Mouse (Mus musculus): Measurements from ENCODE around the gene Mboat1. TPM values are rescaled to one million over a fixed set of nuclear protein-coding genes. Genes with fewer than 3 reads are reported as not detected.

Mboat1 gene
- total RNA-seq, 2 experiments from 2014 or later: 2.3 to 5.6 TPM

DNA sequence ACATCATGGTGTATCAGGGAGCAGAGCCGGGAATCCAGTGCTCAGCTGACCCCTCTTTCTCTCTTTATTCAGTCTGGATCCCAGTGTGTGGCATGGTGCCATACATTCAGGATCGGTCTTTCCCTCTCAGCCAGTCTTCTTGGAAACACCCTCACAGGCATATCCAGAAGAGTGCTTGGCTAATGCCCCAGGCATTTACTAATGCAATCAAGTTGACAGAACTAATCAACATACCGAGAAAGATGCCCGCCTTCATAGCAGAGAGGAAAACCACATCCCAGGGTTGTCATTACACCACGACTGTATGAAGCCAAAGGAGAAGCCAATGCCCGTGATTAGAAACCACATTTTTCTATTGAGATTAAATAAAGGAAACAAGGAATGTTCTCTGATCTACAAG lies 41.1 kb downstream of the Mboat1 start:
- no peak for ATAC-seq (replicated peaks; ENCODE audit: low FRiP score, poor library complexity, severe bottlenecking)

DNA sequence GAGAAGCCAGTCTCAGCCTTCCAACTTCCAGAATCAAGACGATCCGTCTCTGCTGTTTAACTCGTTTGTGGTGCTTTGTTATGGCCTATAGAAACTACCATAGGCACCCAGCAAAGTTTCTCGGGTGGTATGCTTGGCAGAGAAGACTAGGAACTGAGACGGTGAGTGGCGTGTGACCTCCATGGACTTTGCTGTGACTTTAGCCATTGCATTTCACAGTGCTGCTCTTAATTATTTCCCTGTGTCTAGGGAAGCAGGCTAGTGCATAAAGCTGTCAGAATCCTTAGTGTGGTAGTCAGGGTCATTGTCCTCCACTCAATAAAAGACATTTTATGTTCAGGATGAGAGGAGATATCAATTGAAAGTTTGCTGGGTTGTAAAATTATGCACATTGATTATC lies 49.3 kb downstream of the Mboat1 start:
- no peak for ATAC-seq (replicated peaks; ENCODE audit: low FRiP score, poor library complexity, severe bottlenecking)

DNA sequence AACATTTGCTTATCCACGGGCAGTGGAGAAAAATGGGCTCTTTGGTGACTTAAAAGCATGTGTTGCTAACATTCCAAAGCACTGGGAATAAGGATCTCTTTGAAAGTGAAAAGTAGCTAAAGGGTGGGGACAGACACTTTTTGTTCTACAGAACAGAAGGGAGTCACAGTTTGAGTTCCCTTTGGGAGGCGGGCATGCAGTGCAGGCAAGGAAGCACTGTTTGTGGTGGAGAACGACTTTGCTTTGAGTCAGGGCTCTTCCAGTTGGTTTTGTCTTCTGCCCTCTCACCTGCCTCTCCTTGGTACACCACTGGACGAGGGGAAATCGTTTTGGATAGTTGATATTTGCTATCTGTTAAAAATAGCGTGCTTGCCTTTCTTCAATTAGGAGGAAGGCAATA lies 49.7 kb downstream of the Mboat1 start:
- ATAC-seq (replicated peaks; ENCODE audit: low FRiP score, poor library complexity, severe bottlenecking): no peak

DNA sequence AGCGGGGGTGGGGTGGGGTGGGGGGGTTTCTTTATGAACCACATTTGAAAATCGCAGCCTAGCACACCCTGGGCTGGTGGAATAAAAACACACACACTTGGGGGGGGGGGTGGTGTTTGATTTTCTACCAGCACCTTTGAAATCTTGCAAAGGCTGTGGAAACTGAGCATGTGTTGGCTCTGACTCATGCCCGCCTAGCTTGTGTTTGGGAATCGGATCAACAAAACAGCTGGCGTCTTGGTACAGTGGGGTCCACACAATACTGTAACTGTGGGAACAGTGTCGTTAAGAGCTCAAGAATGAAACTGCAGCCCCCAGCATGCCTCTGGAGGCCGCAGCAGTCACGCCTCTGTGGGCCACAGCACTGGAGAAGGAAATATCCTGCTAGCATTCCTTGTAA lies 50.2 kb downstream of the Mboat1 start:
- ATAC-seq (replicated peaks; ENCODE audit: low FRiP score, poor library complexity, severe bottlenecking): no peak

DNA sequence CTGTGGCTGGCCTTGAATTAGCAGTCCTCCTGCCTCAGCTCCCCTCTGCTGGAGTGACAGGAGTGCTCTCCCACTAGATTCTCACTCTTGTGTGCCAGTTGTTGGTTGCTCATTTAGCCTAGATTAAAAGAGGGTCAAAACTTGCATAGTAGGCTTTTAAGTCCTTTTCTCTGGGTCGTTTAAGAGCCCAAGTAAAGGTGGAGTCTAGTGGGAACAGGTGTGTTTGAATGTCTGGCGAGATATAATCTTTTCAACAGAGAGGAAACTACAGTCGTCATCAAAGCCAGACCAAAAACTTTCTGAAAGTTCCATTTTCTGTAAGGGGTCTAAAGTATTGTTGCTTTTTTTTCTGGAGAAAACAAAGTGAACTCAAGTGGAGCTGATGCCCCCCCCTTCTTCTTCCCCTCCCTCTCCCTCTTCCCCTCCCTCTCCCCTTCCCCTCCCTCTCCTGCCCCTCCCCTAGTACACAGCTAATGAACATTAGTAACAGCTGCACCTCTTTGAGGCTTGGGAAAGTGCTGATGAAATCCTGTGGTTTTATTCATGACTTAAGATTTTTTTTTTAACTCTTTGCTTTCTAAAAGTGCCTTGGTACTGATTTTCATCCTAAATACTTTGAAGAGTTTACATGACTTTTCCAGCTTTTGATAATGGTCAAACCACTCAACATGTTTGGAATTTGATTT lies 55.9 kb downstream of the Mboat1 start:
- no peak for ATAC-seq (replicated peaks; ENCODE audit: low FRiP score, poor library complexity, severe bottlenecking)

DNA sequence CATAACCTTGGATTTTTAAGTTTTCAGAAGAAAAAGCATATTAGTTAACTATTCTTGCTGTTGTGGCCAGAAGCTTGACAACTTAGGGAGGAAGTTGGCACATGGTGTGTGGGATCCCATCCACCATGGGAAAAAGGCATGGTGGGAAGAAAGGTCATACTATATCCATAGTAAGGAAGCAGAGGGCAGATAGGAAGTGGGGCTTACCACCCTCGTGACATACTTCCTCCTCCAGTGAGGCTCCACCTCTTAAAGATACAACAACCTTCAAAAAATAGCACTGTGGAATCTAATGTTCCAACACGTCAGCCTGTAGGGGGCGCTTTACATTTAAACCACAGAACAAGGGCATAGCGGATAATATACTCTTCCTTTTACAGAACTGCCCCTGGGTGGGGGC lies 57.1 kb downstream of the Mboat1 start:
- no peak for ATAC-seq (replicated peaks; ENCODE audit: low FRiP score, poor library complexity, severe bottlenecking)

DNA sequence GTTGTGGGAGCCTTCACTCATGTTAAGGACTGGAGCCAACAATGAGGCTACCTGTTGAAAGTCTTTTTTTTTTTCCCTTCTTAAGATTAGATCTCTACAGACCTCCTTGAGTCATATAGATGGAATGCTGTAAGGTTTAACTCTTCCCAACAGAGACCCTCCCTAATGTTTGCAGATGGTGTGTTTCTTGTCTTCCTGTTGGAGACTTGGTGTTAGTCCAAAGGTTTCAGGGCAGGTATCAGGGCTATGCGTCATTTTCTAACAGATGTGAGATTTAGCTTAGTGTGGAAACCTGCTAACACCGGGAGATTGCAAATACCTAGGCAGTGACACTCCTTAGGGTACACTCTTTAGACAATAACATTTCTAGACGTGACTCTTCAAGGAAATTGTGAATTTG lies 58.5 kb downstream of the Mboat1 start:
- ATAC-seq (replicated peaks; ENCODE audit: low FRiP score, poor library complexity, severe bottlenecking): no peak

DNA sequence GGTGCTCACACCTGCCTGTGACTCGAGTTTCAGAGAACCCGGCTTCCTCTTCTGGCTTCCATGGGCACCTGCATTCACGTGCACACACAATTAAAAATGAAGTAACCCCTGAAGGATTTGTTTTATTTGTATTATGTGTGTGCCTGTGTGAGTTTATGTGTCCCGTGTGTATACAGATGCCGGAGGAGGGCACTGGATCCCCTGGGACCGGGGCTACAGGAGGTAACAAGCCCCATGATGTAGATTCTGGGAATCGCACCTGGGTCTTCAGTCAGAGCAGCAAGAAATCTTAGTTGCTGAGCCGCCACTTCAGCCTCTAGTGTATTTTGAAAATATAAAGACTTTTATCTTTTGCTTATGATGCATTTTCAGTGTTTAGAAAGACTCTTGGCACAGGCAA lies 60.4 kb downstream of the Mboat1 start:
- no peak for ATAC-seq (replicated peaks; ENCODE audit: low FRiP score, poor library complexity, severe bottlenecking)

DNA sequence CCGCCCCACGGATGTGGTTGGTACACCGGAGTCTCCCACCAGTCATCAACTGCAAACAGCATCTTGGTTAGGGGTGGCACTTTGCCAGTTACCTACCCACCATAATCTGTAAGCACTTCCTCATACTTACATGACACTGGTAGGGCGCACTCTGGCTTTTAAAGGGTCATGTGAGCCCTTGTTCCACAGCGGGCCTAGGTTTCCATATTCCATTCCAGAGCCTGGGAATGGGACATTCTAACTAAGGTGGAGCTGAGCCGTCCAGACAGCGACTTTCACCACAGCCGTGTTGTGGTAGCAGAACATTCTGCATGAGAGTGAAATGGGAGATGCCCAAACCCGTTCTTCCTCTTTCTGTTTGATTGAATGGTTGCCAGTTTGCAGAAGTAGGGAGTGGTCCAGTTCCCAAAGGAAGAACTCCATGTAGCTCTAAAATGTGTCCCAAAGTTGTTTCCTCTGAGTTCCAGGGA lies 61.8 kb downstream of the Mboat1 start:
- ATAC-seq (replicated peaks; ENCODE audit: low FRiP score, poor library complexity, severe bottlenecking): no peak

DNA sequence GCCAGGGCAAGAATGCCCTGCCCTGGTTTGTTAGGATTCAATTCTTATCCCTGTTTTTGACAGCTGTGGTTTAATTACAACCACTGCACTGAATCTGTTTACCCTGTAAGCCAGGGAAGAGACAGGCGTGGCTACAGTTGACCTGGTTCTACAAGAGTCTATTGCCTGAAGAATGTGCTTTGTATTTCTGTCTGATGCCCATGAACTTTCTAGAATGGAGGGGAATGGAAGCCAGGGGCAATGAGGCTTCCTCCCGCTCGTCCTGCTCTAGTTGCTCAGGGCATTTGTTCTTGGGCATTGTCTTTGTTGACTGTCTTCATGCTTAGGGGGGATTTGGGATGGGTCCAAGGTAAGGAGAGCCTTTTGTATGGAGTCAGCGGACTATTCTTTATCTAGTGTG lies 63.5 kb downstream of the Mboat1 start:
- no peak for ATAC-seq (replicated peaks; ENCODE audit: low FRiP score, poor library complexity, severe bottlenecking)

DNA sequence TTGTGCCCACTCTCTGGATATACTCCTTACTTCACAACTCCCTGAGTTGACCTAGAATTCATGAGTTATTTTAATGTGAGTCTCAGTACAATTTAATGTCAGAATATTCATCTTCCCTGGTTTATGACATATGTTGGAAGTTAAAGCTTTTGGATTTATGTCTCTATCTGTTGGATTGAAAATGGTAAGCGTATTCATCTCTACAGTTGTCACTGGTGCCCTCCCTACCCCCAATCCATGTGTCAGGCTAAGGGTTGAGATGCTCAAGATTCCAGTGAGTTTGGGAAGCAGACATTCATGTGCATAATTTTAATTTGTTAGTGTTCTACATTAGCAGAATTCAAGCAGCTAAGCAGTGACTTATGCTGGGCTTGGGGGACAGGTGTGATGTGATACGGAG lies 64.4 kb downstream of the Mboat1 start:
- ATAC-seq (replicated peaks; ENCODE audit: low FRiP score, poor library complexity, severe bottlenecking): no peak

DNA sequence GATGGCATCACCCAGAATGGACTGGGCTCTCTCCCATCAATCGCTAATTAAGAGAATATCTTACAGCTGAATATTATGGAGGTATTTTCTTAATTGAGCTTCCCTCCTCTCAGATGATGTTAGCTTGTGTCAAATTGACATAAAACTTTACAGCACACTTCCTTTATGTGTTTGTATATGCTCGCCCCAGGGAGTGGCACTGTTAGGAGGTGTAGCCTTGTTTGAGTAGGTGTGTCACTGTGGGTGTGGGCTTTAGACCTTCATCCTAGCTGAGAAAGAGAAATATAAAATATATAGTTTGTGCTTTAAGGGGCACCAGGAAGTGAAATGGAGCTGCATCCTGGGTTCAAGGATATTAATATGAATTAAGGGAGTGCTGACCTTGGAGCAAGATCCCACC lies 66.7 kb downstream of the Mboat1 start:
- no peak for ATAC-seq (replicated peaks; ENCODE audit: low FRiP score, poor library complexity, severe bottlenecking)

DNA sequence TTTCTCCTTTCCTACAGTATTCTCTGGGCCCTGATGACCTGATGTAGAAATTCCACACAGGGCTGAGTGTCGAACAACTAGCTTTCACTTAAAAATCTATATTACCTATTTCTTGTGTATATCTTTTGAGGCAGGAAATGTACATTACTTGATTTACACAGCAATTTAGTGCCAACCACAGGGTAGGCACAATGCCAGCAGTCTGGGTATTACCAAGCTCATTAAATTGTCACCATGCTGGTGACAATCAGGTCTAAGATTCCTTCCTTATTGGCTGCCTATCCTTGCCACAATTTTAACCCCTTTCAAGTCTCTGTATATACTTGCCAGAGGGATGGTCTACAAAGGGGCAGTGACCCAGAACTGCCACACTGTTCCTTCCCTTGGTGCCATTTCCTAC lies 71.9 kb downstream of the Mboat1 start:
- no peak for ATAC-seq (replicated peaks; ENCODE audit: low FRiP score, poor library complexity, severe bottlenecking)

DNA sequence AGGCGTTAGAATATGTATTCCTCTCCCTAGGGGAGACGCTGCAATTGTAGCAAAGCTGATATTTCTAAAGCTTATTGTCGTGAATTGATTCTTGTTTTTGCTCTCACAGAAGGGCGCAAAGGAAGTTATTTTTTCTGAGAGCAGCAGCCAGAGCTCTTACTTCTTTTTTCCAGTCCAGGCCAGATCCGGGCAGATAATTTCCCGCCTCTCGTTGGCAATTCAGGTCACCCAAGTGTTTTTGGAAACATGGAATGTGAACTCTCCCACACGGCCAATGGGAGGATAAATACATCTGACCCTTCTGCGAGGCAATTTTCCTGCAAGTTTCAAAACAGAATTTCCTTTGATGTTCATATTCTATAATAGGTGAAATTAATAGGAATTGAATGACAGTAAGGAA lies 77.0 kb downstream of the Mboat1 start:
- no peak for ATAC-seq (replicated peaks; ENCODE audit: low FRiP score, poor library complexity, severe bottlenecking)

DNA sequence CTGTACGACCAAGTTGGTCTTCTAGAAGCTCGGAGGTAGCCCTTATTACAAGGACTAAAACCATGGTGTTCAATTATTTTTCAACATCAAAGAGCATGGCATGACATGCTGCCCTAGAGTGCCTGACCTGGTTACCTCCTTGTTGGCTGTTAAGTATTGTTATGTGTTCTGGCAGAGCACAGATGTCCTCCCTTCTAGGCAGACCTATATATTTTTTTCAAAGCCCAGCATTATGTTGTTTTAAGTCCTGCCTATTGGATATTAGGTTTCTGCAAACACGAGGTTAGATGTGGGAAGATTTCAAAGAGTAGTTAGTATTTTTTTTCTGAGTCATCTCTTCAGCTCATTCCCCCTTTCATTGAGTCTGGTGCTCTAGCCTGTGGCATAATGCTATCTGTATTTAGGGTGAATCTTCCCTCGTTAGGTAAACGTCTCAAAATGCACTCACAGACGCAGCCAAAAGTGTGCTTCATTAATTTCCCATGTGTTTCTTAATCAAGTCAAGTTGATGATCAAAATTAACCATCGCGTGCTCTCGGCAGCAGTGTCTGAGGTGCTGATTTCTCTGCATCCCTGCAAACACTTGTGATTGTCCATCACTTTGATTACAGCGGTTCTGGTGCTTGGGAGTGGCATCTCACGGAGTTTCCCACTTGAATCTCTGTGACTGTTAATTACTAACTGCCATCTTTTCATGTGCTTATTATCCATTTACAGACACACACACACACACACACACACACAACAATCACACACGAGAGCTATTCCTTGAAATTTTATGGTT lies 81.5 kb downstream of the Mboat1 start:
- ATAC-seq (replicated peaks; ENCODE audit: low FRiP score, poor library complexity, severe bottlenecking): no peak

DNA sequence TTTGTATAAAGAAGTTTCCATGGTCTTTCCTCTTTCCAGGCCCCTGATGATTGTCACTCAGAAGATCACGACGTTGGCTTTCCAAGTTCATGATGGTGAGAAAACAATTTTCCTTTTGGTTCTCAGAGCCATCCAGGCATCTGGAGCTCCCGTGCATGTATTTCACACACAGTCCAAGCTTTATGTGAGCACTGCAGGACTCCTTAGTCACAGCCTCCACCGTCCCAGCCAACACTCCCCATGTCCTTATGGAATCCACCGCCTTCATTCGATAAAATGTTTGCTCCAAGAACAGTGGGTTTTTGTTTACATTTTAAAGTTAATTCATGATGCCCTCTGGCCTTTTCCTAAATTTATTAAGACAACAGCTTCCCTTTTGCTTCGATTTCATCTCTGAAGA lies 83.3 kb downstream of the Mboat1 start:
- ATAC-seq (replicated peaks; ENCODE audit: low FRiP score, poor library complexity, severe bottlenecking): no peak

DNA sequence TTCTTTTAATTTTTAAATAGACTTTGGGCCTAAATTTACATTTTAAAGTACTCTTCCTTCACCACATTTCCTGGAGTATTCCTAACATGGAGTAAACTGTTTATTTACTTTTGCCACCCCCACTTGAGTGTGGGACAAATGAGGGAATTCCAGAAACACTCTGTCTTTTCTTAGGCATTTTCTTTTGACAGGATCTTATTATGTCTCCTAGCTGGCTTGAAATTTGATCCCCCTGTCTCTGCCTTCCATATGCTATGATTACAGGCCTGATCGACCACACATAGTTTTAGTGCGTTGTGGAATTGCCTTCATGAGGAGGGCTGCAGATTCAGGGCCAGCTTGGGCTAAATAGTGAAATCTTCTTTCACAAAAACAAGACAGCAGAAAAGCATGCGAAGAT lies 85.0 kb downstream of the Mboat1 start:
- no peak for ATAC-seq (replicated peaks; ENCODE audit: low FRiP score, poor library complexity, severe bottlenecking)

DNA sequence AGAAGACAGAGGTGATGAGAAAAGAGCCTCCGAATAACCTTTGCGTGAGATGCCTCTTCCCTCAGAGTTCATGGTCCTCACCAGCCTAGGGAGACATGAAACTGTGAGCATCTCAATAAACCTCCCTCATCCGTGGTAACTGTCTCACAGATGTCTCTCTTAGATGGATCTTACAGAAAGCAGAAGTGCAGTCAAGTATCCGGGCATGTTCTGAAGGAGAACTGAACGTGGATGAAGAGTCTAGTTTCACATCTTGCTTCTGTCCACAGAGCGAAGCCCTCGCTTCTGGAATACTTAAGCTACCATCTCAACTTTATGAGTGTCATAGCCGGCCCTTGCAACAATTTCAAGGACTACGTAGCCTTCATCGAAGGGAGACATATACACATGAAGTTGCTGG lies 87.8 kb downstream of the Mboat1 start:
- ATAC-seq (replicated peaks; ENCODE audit: low FRiP score, poor library complexity, severe bottlenecking): no peak

DNA sequence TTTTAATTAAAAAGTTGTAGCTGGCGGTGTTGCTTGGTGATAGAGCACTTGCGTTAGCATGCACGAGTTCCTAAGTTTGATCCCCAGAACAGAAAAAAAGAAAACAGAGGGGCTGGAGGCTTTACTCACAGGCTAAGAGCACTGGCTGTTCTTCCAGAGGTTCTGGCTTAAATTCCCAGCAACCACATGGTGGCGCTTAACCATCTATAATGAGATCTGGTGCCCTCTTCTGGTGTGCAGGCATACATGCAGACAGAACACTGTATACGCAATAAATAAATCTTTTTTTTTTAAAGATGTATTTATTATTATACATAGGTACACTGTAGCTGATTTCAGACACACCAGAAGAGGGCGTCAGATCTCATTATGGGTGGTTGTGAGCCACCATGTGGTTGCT lies 88.4 kb downstream of the Mboat1 start:
- ATAC-seq (replicated peaks; ENCODE audit: low FRiP score, poor library complexity, severe bottlenecking): no peak

DNA sequence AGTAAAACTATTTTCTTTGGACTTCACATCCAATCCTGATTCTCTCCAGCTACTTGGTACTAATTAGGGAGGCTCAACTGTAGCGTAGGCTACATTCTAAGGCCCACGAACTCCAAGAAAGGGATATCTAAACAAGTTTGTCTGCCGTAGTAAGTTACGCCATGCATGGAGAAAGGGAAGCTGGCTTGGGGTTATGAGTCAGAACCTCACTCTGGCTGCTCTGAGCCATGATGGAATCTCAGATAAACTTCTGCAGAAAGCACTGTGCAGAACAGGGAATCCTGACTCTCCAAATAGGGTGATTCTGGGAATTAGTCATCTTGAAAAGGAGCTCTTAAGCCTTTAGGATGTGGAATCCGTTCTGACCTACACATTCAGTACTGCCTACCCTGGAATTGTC lies 92.5 kb downstream of the Mboat1 start:
- ATAC-seq (replicated peaks; ENCODE audit: low FRiP score, poor library complexity, severe bottlenecking): no peak

DNA sequence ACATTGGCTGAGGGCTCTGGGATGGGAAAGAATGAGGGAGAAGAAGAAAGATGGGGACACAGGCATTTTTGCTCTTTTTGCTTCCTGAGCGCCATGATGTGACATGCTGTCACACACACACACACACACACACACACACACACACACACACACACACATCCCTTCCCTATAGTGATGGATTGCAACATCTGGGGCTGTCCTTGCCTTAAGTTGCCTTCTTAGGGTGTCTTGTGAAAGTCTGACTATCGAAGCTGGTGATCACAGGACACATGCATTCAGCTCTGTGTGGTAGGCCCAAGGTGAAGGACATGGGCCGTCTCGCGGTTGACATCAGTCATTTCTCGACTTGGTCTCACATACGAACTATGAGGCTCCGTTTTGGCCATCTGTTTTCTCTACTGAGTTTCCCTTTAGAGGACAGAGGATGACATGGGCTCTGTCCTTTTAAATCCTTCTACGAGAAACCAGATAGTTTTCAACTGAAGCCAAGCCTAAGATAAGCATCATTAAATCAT lies 93.4 kb downstream of the Mboat1 start:
- ATAC-seq (replicated peaks; ENCODE audit: low FRiP score, poor library complexity, severe bottlenecking): no peak
